Mouse (Mus musculus) G1E (cell line): Measurements from ENCODE around the gene Vps52. TPM values are rescaled to one million over a fixed set of nuclear protein-coding genes. Genes with fewer than 3 reads are reported as not detected.
"Not testable (repeated sequence)": the region's sequence is repeated elsewhere in the genome, so short reads cannot be mapped to it uniquely, and the experiment has no call there.

Experiments
- ATAC-seq: 2 replicates; pipeline ENCODE4 v1.8.0; 2016; ENCODE audit warnings: mild to moderate bottlenecking; ENCODE audit not compliant: insufficient number of reproducible peaks, poor library complexity, low FRiP score, severe bottlenecking; ENCODE audit errors: extremely low read depth
- DNase-seq: peaks from one replicate; pipeline ENCODE4 v3.0.0; 2012; ENCODE audit warnings: low spot score
- H3K27me3 ChIP-seq: 2 replicates; pipeline ENCODE4 v1.6.1; 2012; ENCODE audit warnings: mild to moderate bottlenecking, low read length, inconsistent platforms; ENCODE audit not compliant: insufficient read depth
- H3K36me3 ChIP-seq: replicated peaks from 2 replicates; pipeline ENCODE3; 2012; ENCODE audit warnings: mild to moderate bottlenecking, inconsistent platforms
- H3K4me1 ChIP-seq: 2 replicates; pipeline ENCODE4 v1.6.1; 2012; ENCODE audit warnings: low read depth, low read length, inconsistent platforms, mixed read lengths; ENCODE audit not compliant: insufficient read depth
- H3K4me3 ChIP-seq: 2 replicates; pipeline ENCODE4 v1.5.1; 2012; ENCODE audit warnings: low read depth, mild to moderate bottlenecking, inconsistent platforms, low read length, moderate library complexity, mixed read lengths
- H3K9me3 ChIP-seq: replicated peaks from 2 replicates; pipeline ENCODE4 v1.6.1; 2012; ENCODE audit warnings: inconsistent platforms
- CTCF ChIP-seq: IDR thresholded peaks from 2 replicates; pipeline ENCODE4 v1.5.1; 2012; ENCODE audit warnings: low read depth, low read length, inconsistent platforms, mixed read lengths
- GATA1 ChIP-seq: IDR thresholded peaks from 2 replicates; pipeline ENCODE4 v1.6.1; 2012; ENCODE audit warnings: borderline replicate concordance, low read length, inconsistent platforms, mixed read lengths
- GATA2 ChIP-seq: IDR thresholded peaks from 2 replicates; pipeline ENCODE4 v1.6.1; 2012; ENCODE audit warnings: low read depth, low read length, inconsistent platforms, borderline replicate concordance
- POLR2AphosphoS5 ChIP-seq: IDR thresholded peaks from 2 replicates; pipeline ENCODE4 v1.6.1; 2012; ENCODE audit warnings: low read depth, low read length, inconsistent platforms; ENCODE audit not compliant: insufficient replicate concordance
- TAL1 ChIP-seq: conservative IDR thresholded peaks from 2 replicates; pipeline ENCODE4 v1.6.1; 2012; ENCODE audit warnings: low read depth, low read length, inconsistent platforms, mixed read lengths
- polyA plus RNA-seq: library from polyadenylated mRNA; stranded (reverse); fragments of >175 nt; gene quantifications from 2 replicates; pipeline ENCODE4 v1.2.3, GENCODE M21; 2012
- total RNA-seq, 2 experiments: library from RNA; stranded (forward) in 1 of 2; stranded (reverse) in 1 of 2; fragments of 200-1000 nt in 1 of 2; fragments of >200 nt in 1 of 2; fragmentation: Nextera tagmentation in 1 of 2; gene quantifications; 2 replicates each; pipeline ENCODE4 v1.2.3; 2014 to 2017

The Vps52 gene
- total and polyA plus RNA-seq, 3 experiments, result 19.8 to 48.9 (median 30.0) TPM

DNA sequence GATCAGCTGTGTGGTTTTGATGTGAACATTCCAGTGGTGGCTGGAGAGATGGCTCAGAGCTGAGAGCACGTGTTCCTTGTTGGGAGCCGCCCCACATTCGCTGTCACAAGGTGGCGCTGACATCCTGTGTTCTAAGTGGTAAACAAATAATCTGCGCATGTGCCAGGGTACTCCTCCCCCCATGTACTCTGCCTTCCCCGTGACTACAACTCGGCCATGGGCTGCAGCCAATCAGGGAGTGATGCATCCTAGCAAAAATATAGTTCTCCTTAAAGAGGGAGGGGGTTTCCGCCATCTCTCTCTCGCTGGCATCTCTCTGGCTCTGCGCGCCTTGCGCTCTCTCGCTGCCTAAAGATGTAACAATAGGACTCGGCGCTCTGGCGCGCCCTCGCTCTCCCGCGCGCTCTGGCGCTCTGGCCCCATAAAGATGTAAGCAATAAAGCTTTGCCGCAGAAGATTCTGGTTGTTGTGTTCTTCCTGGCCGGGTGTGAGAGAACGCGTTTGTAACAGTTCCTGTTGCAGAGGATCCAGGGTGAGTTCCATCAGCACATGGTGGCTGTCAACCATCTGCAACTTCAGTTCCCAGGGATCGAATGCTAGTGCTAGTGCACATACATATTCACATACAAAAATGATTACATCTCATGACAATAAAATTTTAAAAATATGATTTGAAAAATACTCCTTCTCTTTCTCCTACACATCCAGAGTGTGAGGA, 25.7 kb downstream of the Vps52 start:
- peak; percentile 47 for DNase-seq
- TF ChIP-seq CTCF, result peak; percentile 27; the same call in 1 of the 2 replicates

DNA sequence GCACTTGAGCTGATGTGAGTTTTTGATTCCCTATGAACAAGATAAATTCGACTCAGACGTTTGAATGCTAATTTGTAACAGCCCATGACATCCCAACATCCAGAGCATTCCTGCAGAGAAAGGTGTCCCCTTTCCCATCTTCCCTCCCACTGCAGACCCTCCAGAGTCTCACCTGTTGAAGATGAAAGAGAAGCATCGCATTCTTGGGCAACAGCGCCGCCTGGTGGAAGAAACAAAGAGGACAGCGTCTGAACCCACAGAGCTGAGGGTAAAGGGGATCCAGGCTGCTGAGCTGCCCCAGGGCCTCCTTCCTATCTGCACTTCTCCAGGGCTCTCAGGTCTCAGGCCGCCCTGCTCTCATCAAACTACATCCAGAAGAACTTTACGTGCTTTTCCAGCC, 26.5 kb downstream of the Vps52 start:
- TF ChIP-seq CTCF, result peak; percentile 36
- not testable (repeated sequence) for DNase-seq, H3K36me3 ChIP-seq, H3K4me3 ChIP-seq, H3K9me3 ChIP-seq, ATAC-seq
- peaks cover 47% of the 10 kb centered on the region for H3K4me1 ChIP-seq
- peaks cover 15% of the 10 kb centered on the region for H3K27me3 ChIP-seq

More for the DNA sequence above, 25.7 kb downstream of the Vps52 start:
- Histone ChIP-seq H3K4me3 (peak overlapping the region; percentile 73), H3K4me1 (peaks cover 48% of the 10 kb centered on the region), H3K27me3 (peaks cover 15% of the 10 kb centered on the region)
- H3K36me3 ChIP-seq, H3K9me3 ChIP-seq: not testable (repeated sequence)
- ATAC-seq, result peak; percentile 61; the same call in 1 of the 2 replicates

DNA sequence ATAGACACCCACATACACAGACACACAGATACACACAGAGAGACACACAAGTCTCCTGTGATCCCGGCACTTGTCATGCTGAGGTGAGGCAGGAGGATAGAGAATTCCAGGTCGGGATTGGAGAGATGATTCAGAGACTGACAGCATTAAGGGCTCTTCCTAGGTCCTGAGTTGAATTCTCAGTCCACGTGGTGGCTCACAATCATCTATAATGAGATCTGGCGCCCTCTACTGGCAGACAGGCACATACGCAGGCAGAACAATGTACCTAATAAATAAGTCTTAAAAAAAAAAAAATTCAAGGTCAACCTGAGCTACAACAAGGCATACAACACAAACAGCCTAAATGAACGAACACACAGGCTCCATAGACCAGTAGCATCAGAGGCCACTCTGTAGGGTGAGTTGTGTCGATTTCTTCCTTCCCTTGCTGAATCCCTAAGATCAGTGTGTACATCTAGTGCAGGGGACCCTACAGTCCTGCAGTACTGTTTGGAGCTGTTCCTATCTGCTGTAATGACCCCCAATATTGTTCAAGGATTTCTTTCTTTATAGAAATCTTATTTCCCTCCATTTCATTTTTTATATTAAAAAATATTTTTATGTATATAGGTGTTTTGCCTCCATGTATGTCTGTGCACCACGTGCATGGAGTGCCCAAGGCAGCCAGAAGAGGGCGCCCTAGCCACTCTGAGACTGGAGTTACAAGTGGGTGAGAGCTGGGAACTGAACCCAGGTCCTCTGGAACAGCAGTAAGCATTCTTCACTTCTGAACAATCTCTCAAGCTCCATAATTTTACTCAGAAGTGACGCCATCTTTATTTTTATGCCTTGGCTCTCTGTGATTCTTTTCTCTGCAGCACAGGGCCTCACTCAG, 36.4 kb downstream of the Vps52 start:
- peak; percentile 62 for TF ChIP-seq CTCF
- no peak for TF ChIP-seq POLR2AphosphoS5
- TF ChIP-seq GATA1, result no peak
- no peak for TF ChIP-seq GATA2
- peaks cover 6% of the 10 kb centered on the region; the same call in 1 of the 2 replicates for H3K4me1 ChIP-seq
- no peak for DNase-seq
- no peak for ATAC-seq
- H3K9me3 ChIP-seq, result no peaks in the 10 kb centered on the region
- H3K27me3 ChIP-seq, result peaks cover 18% of the 10 kb centered on the region
- H3K4me3 ChIP-seq, result no peak overlapping the region
- no peaks in the 10 kb centered on the region for H3K36me3 ChIP-seq

DNA sequence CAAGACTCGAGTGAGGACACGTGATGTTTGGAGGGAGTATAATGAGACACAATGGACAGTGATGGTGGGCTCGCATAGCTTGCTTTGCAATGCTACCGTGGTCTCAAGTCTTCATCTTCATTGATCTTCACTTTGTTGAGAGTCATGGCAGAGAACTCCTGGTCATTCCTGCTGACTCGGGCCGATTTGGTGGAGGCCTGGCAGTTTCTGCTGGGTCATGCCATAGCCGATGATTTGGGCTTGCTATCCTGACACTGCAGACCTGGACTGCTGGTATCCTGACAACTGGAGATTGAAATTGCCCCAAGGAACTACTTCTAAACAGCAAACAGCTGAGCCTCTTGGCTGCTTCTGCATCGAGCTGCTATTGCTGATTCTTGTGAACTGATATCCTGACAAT, 39.3 kb downstream of the Vps52 start:
- H3K9me3 ChIP-seq, result peaks cover 8% of the 10 kb centered on the region
- peaks cover 15% of the 10 kb centered on the region for H3K27me3 ChIP-seq
- TF ChIP-seq GATA1, result no peak
- no peak for TF ChIP-seq GATA2
- TF ChIP-seq CTCF, result no peak
- no peak for TF ChIP-seq TAL1
- no peak for TF ChIP-seq POLR2AphosphoS5
- ATAC-seq, result no peak
- H3K4me1 ChIP-seq, result peaks cover 6% of the 10 kb centered on the region; the same call in 1 of the 2 replicates
- DNase-seq, result no peak
- no peaks in the 10 kb centered on the region for H3K36me3 ChIP-seq
- no peak overlapping the region for H3K4me3 ChIP-seq

GRCm38 (mm10) chr17:33995651-33996050, 40.0 kb downstream of the Vps52 start:
- TF ChIP-seq GATA1 (no peak), TAL1 (no peak), POLR2AphosphoS5 (no peak), CTCF (no peak), GATA2 (no peak)
- ATAC-seq (no peak), DNase-seq (no peak)

GRCm38 (mm10) chr17:33997025-33997424, 41.4 kb downstream of the Vps52 start:
- not testable (repeated sequence) for DNase-seq, H3K36me3 ChIP-seq, H3K4me3 ChIP-seq, H3K4me1 ChIP-seq, ATAC-seq
- H3K9me3 ChIP-seq, result peaks cover 12% of the 10 kb centered on the region
- H3K27me3 ChIP-seq, result peaks cover 25% of the 10 kb centered on the region

More at GRCm38 (mm10) chr17:33995651-33996050, 40.0 kb downstream of the Vps52 start:
- Histone ChIP-seq H3K4me3 (no peak overlapping the region), H3K9me3 (peaks cover 12% of the 10 kb centered on the region), H3K36me3 (no peaks in the 10 kb centered on the region), H3K4me1 (peaks cover 6% of the 10 kb centered on the region; the same call in 1 of the 2 replicates), H3K27me3 (peaks cover 22% of the 10 kb centered on the region)

- peaks cover 12% of the 10 kb centered on the region for H3K9me3 ChIP-seq
- not testable (repeated sequence) for H3K4me1 ChIP-seq, H3K4me3 ChIP-seq, DNase-seq, H3K36me3 ChIP-seq, ATAC-seq
- H3K27me3 ChIP-seq, result peaks cover 27% of the 10 kb centered on the region
These were observed 43.1 kb downstream of the Vps52 start for GRCm38 (mm10) chr17:33998697-33999096.
